Mouse (Mus musculus) small intestine, adult 2 months (tissue): ENCODE results near the gene Gcnt1.

Experiments
- CTCF ChIP-seq: fragments of 200-500 bp; IDR thresholded peaks from 2 replicates; pipeline ENCODE4 v1.5.1; 2012; ENCODE audit warnings: low read depth, mild to moderate bottlenecking, control low read depth, inconsistent platforms, low read length, moderate library complexity, mixed read lengths; ENCODE audit not compliant: insufficient replicate concordance, insufficient read length; ENCODE audit errors: extremely low read depth
- POLR2A ChIP-seq: fragments of 200-500 bp; IDR thresholded peaks from 2 replicates; pipeline ENCODE4 v1.6.1; 2012; ENCODE audit warnings: low read depth, mild to moderate bottlenecking, control low read depth, inconsistent platforms, low read length, moderate library complexity

DNA sequence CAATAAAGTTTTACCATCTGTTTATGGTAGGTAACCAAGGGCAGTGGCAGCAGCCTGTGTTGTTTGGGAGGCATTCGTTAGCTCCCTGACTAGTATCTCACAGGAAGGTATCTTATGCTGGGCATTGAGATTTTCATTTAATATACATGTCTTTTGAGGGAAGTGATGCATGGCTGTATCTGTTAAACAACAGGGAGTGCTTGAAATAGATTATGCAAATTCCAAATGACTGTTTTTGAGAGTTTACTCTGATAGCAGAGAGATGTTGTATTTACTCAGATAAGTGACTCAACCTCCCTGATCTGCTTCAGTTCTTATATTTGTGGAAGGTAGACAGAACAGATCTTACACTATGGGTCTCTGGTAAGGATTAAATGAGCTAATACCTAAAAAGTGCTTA lies 61.1 kb downstream of the Gcnt1 start:
- TF ChIP-seq CTCF = no peak
- TF ChIP-seq POLR2A = no peak
